Mouse (Mus musculus) lung, adult 2 months (tissue): ENCODE results near the gene Ar.

Source experiments
- CTCF ChIP-seq: fragments of 200-500 bp; IDR thresholded peaks from 2 replicates; pipeline ENCODE4 v1.5.1; 2011; ENCODE audit warnings: mild to moderate bottlenecking, low read length, control low read depth; ENCODE audit not compliant: insufficient read depth
- POLR2A ChIP-seq: fragments of 200-500 bp; IDR thresholded peaks from 2 replicates; pipeline ENCODE4 v1.6.1; 2011; ENCODE audit warnings: low read depth, mild to moderate bottlenecking, control low read depth, low read length, borderline replicate concordance; ENCODE audit errors: extremely low read depth

DNA sequence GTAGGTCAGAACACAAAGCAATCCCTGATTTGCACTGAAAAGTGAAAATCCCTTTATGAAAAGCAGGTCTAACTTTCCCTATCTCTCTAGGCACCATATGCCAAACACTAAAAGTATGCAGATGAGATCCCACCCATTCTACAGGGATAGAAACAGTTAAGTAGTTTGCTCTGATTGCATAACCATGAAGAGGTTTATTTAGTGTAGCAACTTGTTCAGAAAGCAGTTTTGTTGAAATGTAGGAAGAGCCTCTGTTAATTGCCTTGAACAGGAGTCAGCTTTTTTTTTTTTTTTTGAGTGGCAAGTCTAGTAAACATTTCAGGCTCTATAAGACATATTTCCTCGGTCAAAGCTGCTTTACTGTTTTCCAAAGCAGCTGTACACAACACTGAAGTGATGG, 67.5 kb downstream of the Ar start:
- no peak for TF ChIP-seq CTCF
- TF ChIP-seq POLR2A = no peak
